Mouse (Mus musculus): Measurements from ENCODE around the gene Obp2b. TPM values are rescaled to one million over a fixed set of nuclear protein-coding genes. Genes with fewer than 3 reads are reported as not detected.

Obp2b gene
- polyA plus RNA-seq (2012; rRNA removed) = not detected in 2 replicates

DNA sequence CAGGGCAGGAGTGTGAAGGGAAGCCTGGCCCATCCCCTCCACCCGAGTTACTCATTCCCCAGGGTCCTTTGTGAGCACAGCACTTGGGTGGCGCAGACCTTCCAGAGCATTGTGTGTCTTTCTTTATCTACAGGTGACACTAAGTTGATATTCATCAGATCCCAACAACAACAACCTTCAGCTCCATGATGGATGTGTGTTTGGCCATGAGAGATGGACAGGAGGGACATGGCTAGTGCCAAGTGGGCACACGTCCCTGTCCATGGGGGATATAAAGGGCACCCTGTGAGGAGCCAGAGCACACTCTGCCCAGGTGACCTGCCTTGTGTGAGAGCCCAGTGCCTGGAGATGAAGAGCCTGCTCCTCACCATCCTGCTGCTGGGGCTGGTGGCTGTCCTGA lies at the start of gene Obp2b:
Gene Obp2b (plus strand): TSS at position 301 of the 400 bp plus-strand sequence.

GRCm38 (mm10) chr2:25699743-25700142 lies 37.1 kb upstream of the Obp2b start, which contains the start of gene Obp2a:
Obp2a (plus strand) TSS chr2:25700043.

GRCm38 (mm10) chr2:25706643-25707481 lies 29.9 kb upstream of the Obp2b start, which contains the start of gene Bmyc:
Bmyc (plus strand) TSS chr2:25706739.

DNA sequence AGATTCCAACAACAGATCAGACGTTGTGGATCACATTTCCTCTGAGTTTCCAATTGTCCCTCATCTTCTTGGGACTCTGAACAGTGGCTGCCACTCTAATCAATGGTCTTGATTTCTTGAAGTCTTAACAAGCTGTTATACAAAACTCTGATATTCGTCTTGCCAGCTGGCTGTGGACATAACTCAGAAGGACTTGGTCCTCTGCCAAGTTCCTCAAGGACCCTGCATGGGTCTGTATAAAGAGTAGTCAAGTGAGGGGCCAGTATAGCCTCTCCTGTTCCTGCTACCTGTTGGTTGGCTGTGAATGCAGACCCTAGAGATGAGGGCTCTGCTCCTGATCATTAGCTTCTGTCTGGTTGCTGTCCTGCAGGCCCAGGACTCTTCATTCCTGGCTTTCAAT lies 28.5 kb downstream of the Obp2b start, which contains the start of gene Lcn3:
Gene Lcn3 (plus strand): TSS at position 301 of the 400 bp plus-strand sequence.

GRCm38 (mm10) chr2:25776717-25777116 lies 39.9 kb downstream of the Obp2b start, which contains the start of gene Lcn11:
Lcn11 (plus strand) TSS chr2:25777017.

DNA sequence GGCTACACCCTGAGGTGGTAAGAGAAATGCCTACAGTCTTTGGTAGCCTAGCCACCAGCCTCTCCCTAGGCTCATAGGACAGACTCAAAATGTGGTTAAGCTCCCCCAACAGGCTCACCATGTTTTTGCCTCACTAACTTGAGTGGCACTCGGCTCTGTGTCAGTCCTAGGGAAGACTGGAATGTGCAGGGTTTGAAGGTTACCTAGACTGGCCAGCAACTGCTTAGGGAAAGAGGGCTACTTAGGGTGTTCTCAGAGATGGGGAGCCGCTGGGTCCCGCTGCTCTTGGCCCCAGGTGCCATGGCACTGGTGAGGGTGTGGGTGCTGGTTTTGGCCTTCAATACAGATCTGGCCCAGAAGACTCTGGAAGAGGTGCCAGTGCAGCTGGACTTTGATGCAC lies 45.1 kb downstream of the Obp2b start, which contains the start of gene Gm13539:
Gene Gm13539 (plus strand): TSS at position 301 of the 400 bp plus-strand sequence.

Other genes starting within 250 kb of the Obp2b start
- not detected in 2 replicates for gene Lcn12, start 243.1 kb upstream of the Obp2b start, polyA plus RNA-seq (2012; rRNA removed)
- 23.6 and 29.7 TPM in 2 replicates for gene Fbxw5, start 236.3 kb upstream of the Obp2b start, polyA plus RNA-seq (2012; rRNA removed)
- 1.7 and 2.4 TPM in 2 replicates for gene C8g, start 235.3 kb upstream of the Obp2b start, polyA plus RNA-seq (2012; rRNA removed)
- 13.4 and 15.1 TPM in 2 replicates for gene Traf2, start 190.1 kb upstream of the Obp2b start, polyA plus RNA-seq (2012; rRNA removed)
- gene Edf1, start 179.2 kb upstream of the Obp2b start, polyA plus RNA-seq (2012; rRNA removed) = 208 and 259 TPM in 2 replicates
- 3.1 and 10.3 TPM in 2 replicates for gene Mamdc4, start 162.2 kb upstream of the Obp2b start, polyA plus RNA-seq (2012; rRNA removed)
- 20.9 and 24.9 TPM in 2 replicates for gene Phpt1, start 161.8 kb upstream of the Obp2b start, polyA plus RNA-seq (2012; rRNA removed)
- 2.2 and 2.4 TPM in 2 replicates for gene Ajm1, start 155.3 kb upstream of the Obp2b start, polyA plus RNA-seq (2012; rRNA removed)
- gene Rabl6, start 128.5 kb upstream of the Obp2b start, polyA plus RNA-seq (2012; rRNA removed) = 64.1 and 64.2 TPM in 2 replicates
- 0.07 TPM in 2 replicates for gene Ccdc183, start 119.3 kb upstream of the Obp2b start, polyA plus RNA-seq (2012; rRNA removed)
- gene Tmem141, start 115.0 kb upstream of the Obp2b start, polyA plus RNA-seq (2012; rRNA removed) = 20.6 and 23.5 TPM in 2 replicates
- 9.5 and 10.1 TPM in 2 replicates for gene Fcna, start 109.0 kb upstream of the Obp2b start, polyA plus RNA-seq (2012; rRNA removed)
- not detected in 2 replicates for gene Lcn8, start 83.9 kb upstream of the Obp2b start, polyA plus RNA-seq (2012; rRNA removed)
- gene Lcn5, start 79.1 kb upstream of the Obp2b start, polyA plus RNA-seq (2012; rRNA removed) = not detected in 2 replicates
- not detected in 2 replicates for gene Lcn6, start 60.2 kb upstream of the Obp2b start, polyA plus RNA-seq (2012; rRNA removed)
- not detected in 2 replicates for gene Lcn10, start 54.3 kb upstream of the Obp2b start, polyA plus RNA-seq (2012; rRNA removed)
- not detected in 2 replicates for gene Obp2a, start 37.0 kb upstream of the Obp2b start, polyA plus RNA-seq (2012; rRNA removed)
- 43.1 and 46.6 TPM in 2 replicates for gene Bmyc, start 30.3 kb upstream of the Obp2b start, polyA plus RNA-seq (2012; rRNA removed)
- gene Lcn3, start 28.6 kb downstream of the Obp2b start, polyA plus RNA-seq (2012; rRNA removed) = not detected in 2 replicates
- gene Lcn11, start 40.0 kb downstream of the Obp2b start, polyA plus RNA-seq (2012; rRNA removed) = not detected in 2 replicates
- gene Gm13539, start 45.2 kb downstream of the Obp2b start, polyA plus RNA-seq (2012; rRNA removed) = not detected in 2 replicates
- not detected in 2 replicates for gene Glt6d1, start 78.8 kb downstream of the Obp2b start, polyA plus RNA-seq (2012; rRNA removed)
- gene Lcn9, start 86.1 kb downstream of the Obp2b start, polyA plus RNA-seq (2012; rRNA removed) = not detected in 2 replicates
- not detected in 2 replicates for gene Sohlh1, start 110.2 kb downstream of the Obp2b start, polyA plus RNA-seq (2012; rRNA removed)
- 2.3 and 4.0 TPM in 2 replicates for gene Kcnt1, start 126.7 kb downstream of the Obp2b start, polyA plus RNA-seq (2012; rRNA removed)
- 3.7 and 8.0 TPM in 2 replicates for gene Camsap1, start 246.3 kb downstream of the Obp2b start, polyA plus RNA-seq (2012; rRNA removed)

All from colon, adult 2 months (tissue).